Mouse (Mus musculus) ES-Bruce4 (cell line): ENCODE measurements around the gene Rxrb.

ENCODE experiments used
- CTCF ChIP-seq: IDR thresholded peaks from one replicate; pipeline ENCODE4 v1.8.1; 2011; ENCODE audit warnings: low read depth, low read length
- EP300 ChIP-seq: IDR thresholded peaks from 2 replicates; pipeline ENCODE4 v1.6.1; 2011; ENCODE audit warnings: low read depth, low read length; ENCODE audit not compliant: insufficient read depth
- POLR2A ChIP-seq: IDR thresholded peaks from one replicate; pipeline ENCODE4 v1.8.1; 2011; ENCODE audit warnings: low read length; ENCODE audit not compliant: insufficient read depth

DNA sequence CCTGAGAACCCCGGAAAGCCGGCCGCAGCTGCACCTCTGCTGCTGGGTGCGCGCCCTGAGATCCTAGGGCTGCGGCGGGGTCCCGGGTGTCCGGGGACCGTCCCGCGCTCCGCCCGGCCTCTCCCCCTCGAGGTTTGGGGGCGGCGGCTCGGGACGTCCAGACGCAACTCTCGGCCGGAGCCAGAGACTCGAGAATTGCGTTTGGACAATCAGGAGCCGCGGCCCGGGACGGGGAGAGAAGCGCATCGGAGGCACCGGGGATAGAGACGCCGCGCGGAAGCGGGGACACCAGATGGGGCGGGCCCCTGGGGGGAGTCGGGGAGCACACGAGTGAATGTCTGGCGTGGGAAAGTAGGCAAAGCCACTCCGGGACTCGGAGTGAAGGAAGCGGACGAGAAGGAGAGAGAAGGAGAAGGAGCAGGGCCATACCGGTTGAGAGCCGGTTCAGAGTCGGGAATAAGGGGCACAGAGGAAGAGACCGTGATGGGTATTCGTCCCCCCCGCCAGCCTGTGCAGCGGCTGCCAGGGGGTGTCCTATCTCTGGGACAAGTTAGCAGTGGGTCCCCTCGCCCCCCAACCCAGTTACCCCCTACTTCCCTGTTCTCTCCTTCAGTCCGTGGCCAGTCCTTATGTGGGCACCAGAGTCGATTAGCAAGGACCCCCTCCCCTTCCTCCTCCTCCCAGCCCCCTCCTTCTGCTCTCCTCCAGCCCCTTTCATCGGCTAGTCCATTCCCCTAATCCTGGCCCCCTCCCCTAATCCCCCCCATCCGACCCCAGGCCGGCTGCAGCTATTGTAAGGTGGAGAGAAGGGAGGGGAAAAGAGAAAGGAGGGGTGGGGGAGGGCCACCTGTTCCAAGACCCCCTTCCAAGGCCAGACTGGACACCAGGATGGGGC, 6.5 kb upstream of the Rxrb start:
- no peak for TF ChIP-seq POLR2A
- no peak for TF ChIP-seq CTCF
- no peak for TF ChIP-seq EP300
